Comparison of ENCODE assay signal across 12 mouse cellular contexts in genomic region chr1:82474461-82474961, GRCm38 (mm10).
A peak's percentile ranks its signal among the peaks of the same experiment; 100 is the strongest.
DNase-seq lines count a peak whose midpoint lies in the region; ATAC-seq and TF ChIP-seq lines count a peak whose summit lies in the region.
"Had no signal": no experiment of that assay in that cellular context is flagged by ENCODE, and none has a peak within 500 bp of the region (broad histone marks: within the 10 kb centered on the region; RNA-seq: fewer than 3 reads in every experiment).

No protein-coding gene starts in this region.

- H3K27me3 ChIP-seq in lung, postnatal 0 days (replicated peaks; ENCODE audit: insufficient read depth, low read length) = no peaks in the 10 kb centered on the region
- no peaks in the 10 kb centered on the region for H3K27me3 ChIP-seq in hindbrain, postnatal 0 days (ENCODE audit: insufficient read depth, low read length)
- no peaks in the 10 kb centered on the region for H3K27me3 ChIP-seq in neural tube, embryonic 11.5 days (ENCODE audit: control insufficient read depth, insufficient read depth, low read length)
- H3K27me3 ChIP-seq in stomach, postnatal 0 days (ENCODE audit: control insufficient read depth, insufficient read depth, low read length) = no peaks in the 10 kb centered on the region
- no peaks in the 10 kb centered on the region for H3K27me3 ChIP-seq in thymus, adult 2 months (ENCODE audit: control insufficient read depth, insufficient read depth, low read length)

- 29% methylated on average over 4 of the region's 4 CpGs for WGBS in lung, postnatal 0 days
- WGBS in hindbrain, postnatal 0 days = 27% methylated on average over 4 of the region's 4 CpGs
- WGBS in neural tube, embryonic 11.5 days = 19% methylated on average over 4 of the region's 4 CpGs
- WGBS in stomach, postnatal 0 days = 41% methylated on average over 4 of the region's 4 CpGs
- WGBS in thymus, adult 2 months = 39% methylated on average over 4 of the region's 4 CpGs

- H3K27ac ChIP-seq in lung, postnatal 0 days (ENCODE audit: low read length) = no peak overlapping the region
- no peak overlapping the region for H3K27ac ChIP-seq in hindbrain, postnatal 0 days
- H3K27ac ChIP-seq in neural tube, embryonic 11.5 days (ENCODE audit: low read depth, low read length) = peak overlapping the region; percentile 44; the same call in 1 of the 2 replicates
- H3K27ac ChIP-seq in stomach, postnatal 0 days (replicated peaks) = no peak overlapping the region
- H3K27ac ChIP-seq in thymus, adult 2 months (ENCODE audit: control insufficient read depth, insufficient read depth, low read length) = no peak overlapping the region

- TF ChIP-seq CTCF in lung, postnatal 0 days (IDR thresholded peaks at IDR 0.05) = no peak
- TF ChIP-seq CTCF in hindbrain, postnatal 0 days (IDR thresholded peaks at IDR 0.05; ENCODE audit: low read depth) = no peak
- no peak for TF ChIP-seq CTCF in stomach, postnatal 0 days (IDR thresholded peaks at IDR 0.05; ENCODE audit: low read depth)
- TF ChIP-seq CTCF in thymus, adult 2 months (IDR thresholded peaks at IDR 0.05; ENCODE audit: borderline replicate concordance, control insufficient read depth, extremely low read depth, insufficient read depth, low read length, poor library complexity) = no peak

- H3K4me3 ChIP-seq in lung, postnatal 0 days (ENCODE audit: low read depth, low read length) = no peak overlapping the region
- no peak overlapping the region for H3K4me3 ChIP-seq in hindbrain, postnatal 0 days (ENCODE audit: low read length)
- no peak overlapping the region for H3K4me3 ChIP-seq in neural tube, embryonic 11.5 days (ENCODE audit: low read depth, low read length)
- H3K4me3 ChIP-seq in stomach, postnatal 0 days (ENCODE audit: low read depth, low read length) = no peak overlapping the region
- no peak overlapping the region for H3K4me3 ChIP-seq in thymus, adult 2 months (ENCODE audit: control insufficient read depth, insufficient read depth, low read length)
- H3K4me3 ChIP-seq: myocyte had no signal

- ATAC-seq in lung, postnatal 0 days = peak; percentile 41
- ATAC-seq in hindbrain, postnatal 0 days = 0 out of 2 replicates have a peak, but pooled peaks have one; percentile 28
- peak; percentile 77 for ATAC-seq in neural tube, embryonic 11.5 days (ENCODE audit: insufficient read depth, low FRiP score, low TSS enrichment)
- no peak for ATAC-seq in stomach, postnatal 0 days (ENCODE audit: low FRiP score, low TSS enrichment)
- ATAC-seq: liver, postnatal 0 days had no signal

- no peaks in the 10 kb centered on the region for H3K36me3 ChIP-seq in lung, postnatal 0 days (ENCODE audit: insufficient read depth, low read length)
- no peaks in the 10 kb centered on the region for H3K36me3 ChIP-seq in hindbrain, postnatal 0 days (ENCODE audit: insufficient read depth, low read length)
- no peaks in the 10 kb centered on the region for H3K36me3 ChIP-seq in neural tube, embryonic 11.5 days (ENCODE audit: control insufficient read depth, insufficient read depth, low read length)
- H3K36me3 ChIP-seq in stomach, postnatal 0 days (ENCODE audit: control insufficient read depth, insufficient read depth, low read length) = no peaks in the 10 kb centered on the region
- no peaks in the 10 kb centered on the region for H3K36me3 ChIP-seq in thymus, adult 2 months (ENCODE audit: control insufficient read depth, insufficient read depth, low read length)

- no peak overlapping the region for H3K4me2 ChIP-seq in lung, postnatal 0 days (replicated peaks; ENCODE audit: low read depth, low read length)
- no peak overlapping the region for H3K4me2 ChIP-seq in hindbrain, postnatal 0 days (ENCODE audit: low read depth, low read length)
- H3K4me2 ChIP-seq in neural tube, embryonic 11.5 days (ENCODE audit: low read depth) = no peak overlapping the region
- no peak overlapping the region for H3K4me2 ChIP-seq in stomach, postnatal 0 days (replicated peaks; ENCODE audit: low read depth)

- no peaks in the 10 kb centered on the region for H3K4me1 ChIP-seq in lung, postnatal 0 days (ENCODE audit: insufficient read depth, low read depth, low read length)
- no peaks in the 10 kb centered on the region for H3K4me1 ChIP-seq in hindbrain, postnatal 0 days (ENCODE audit: insufficient read depth, low read length)
- H3K4me1 ChIP-seq in neural tube, embryonic 11.5 days (ENCODE audit: control insufficient read depth, insufficient read depth, low read length) = peaks cover 18% of the 10 kb centered on the region
- H3K4me1 ChIP-seq in stomach, postnatal 0 days (replicated peaks; ENCODE audit: control insufficient read depth, insufficient read depth) = no peaks in the 10 kb centered on the region
- no peaks in the 10 kb centered on the region for H3K4me1 ChIP-seq in thymus, adult 2 months (replicated peaks; ENCODE audit: control insufficient read depth, insufficient read depth, low read length)

- no peaks in the 10 kb centered on the region for H3K9me3 ChIP-seq in lung, postnatal 0 days (ENCODE audit: low read length)
- H3K9me3 ChIP-seq in hindbrain, postnatal 0 days (ENCODE audit: low read length) = no peaks in the 10 kb centered on the region
- no peaks in the 10 kb centered on the region for H3K9me3 ChIP-seq in neural tube, embryonic 11.5 days (ENCODE audit: control insufficient read depth, low read length)
- no peaks in the 10 kb centered on the region for H3K9me3 ChIP-seq in stomach, postnatal 0 days (ENCODE audit: control insufficient read depth, low read length)

- no peak overlapping the region for H3K9ac ChIP-seq in lung, postnatal 0 days (replicated peaks; ENCODE audit: low read depth)
- H3K9ac ChIP-seq in hindbrain, postnatal 0 days (replicated peaks; ENCODE audit: low read length) = no peak overlapping the region
- no peak overlapping the region for H3K9ac ChIP-seq in neural tube, embryonic 11.5 days (ENCODE audit: low read length)
- H3K9ac ChIP-seq in stomach, postnatal 0 days (ENCODE audit: low read length) = no peak overlapping the region
- H3K9ac ChIP-seq: liver, postnatal 0 days had no signal

- TF ChIP-seq POLR2A in thymus, adult 2 months (IDR thresholded peaks at IDR 0.05; ENCODE audit: control insufficient read depth, extremely low read depth, insufficient read depth, low read length, poor library complexity) = no peak

- TF ChIP-seq EP300 in lung, postnatal 0 days (IDR thresholded peaks at IDR 0.05) = peak; percentile 36; the same call in 1 of the 2 replicates
- TF ChIP-seq EP300 in stomach, postnatal 0 days (optimal IDR thresholded peaks at IDR 0.05) = no peak

- DNase-seq in lung, postnatal 0 days (ENCODE audit: low spot score) = peak; percentile 10
- DNase-seq in lung, postnatal 25 days (ENCODE audit: low spot score) = no peak
- peak; percentile 39 for DNase-seq in embryo, embryonic 9.5 days (ENCODE audit: extremely low spot score)
- DNase-seq in hindbrain, postnatal 0 days (ENCODE audit: low spot score) = no peak
- DNase-seq in neural tube, embryonic 11.5 days (ENCODE audit: low spot score) = peak; percentile 37
- DNase-seq in stomach, postnatal 0 days (ENCODE audit: low spot score) = no peak
- DNase-seq in urinary bladder, postnatal 25 days (ENCODE audit: low spot score) = no peak
- no peak for DNase-seq in thymus, adult 2 months
- DNase-seq: cerebellum, postnatal 25 days; layer of hippocampus, postnatal 36 days; liver, postnatal 0 days had no signal

Comparison
In these comparisons a context has a peak if more than half of its experiments do, and no peak if none do; other contexts are left out.
1. DNase-seq: peak in lung, postnatal 0 days (single experiment), embryo, embryonic 9.5 days (single experiment) and neural tube, embryonic 11.5 days (single experiment); none in lung, postnatal 25 days (single experiment), hindbrain, postnatal 0 days (single experiment), stomach, postnatal 0 days (single experiment), urinary bladder, postnatal 25 days (single experiment) and thymus, adult 2 months (single experiment).